Mouse (Mus musculus) midbrain, embryonic 14.5 days (tissue): ENCODE results near the gene Slc7a9. TPM values are rescaled to one million over a fixed set of nuclear protein-coding genes. Genes with fewer than 3 reads are reported as not detected.

ENCODE experiments used
- ATAC-seq: fragments of 200-750 bp; cut with Nextera tagmentation; 2 replicates; pipeline ENCODE4 v1.8.0; 2017; ENCODE audit warnings: moderate number of reproducible peaks, moderate library complexity; ENCODE audit not compliant: low FRiP score, low TSS enrichment
- DNase-seq: peaks from one replicate; pipeline ENCODE4 v3.0.0-alpha.2; 2015
- H3K27ac ChIP-seq: fragments of 300-500 bp; sonication (generic); replicated peaks from 2 replicates; pipeline ENCODE4 v1.5.1; 2014; ENCODE audit warnings: mild to moderate bottlenecking, low read depth, low read length, moderate library complexity
- H3K27me3 ChIP-seq: fragments of 300-500 bp; sonication (generic); 2 replicates; pipeline ENCODE4 v1.6.1; 2014; ENCODE audit warnings: low read length, control low read depth, mixed read lengths; ENCODE audit not compliant: control insufficient read depth, insufficient read depth
- H3K36me3 ChIP-seq: fragments of 300-500 bp; sonication (generic); 2 replicates; pipeline ENCODE4 v1.6.1; 2014; ENCODE audit warnings: low read length, control low read depth; ENCODE audit not compliant: control insufficient read depth, insufficient read depth
- H3K4me1 ChIP-seq: fragments of 300-500 bp; sonication (generic); 2 replicates; pipeline ENCODE4 v1.6.1; 2014; ENCODE audit warnings: mild to moderate bottlenecking, antibody characterized with exemption, low read length, control low read depth; ENCODE audit not compliant: control insufficient read depth, insufficient read depth
- H3K4me2 ChIP-seq: fragments of 300-500 bp; sonication (generic); 2 replicates; pipeline ENCODE4 v1.6.1; 2014; ENCODE audit warnings: mild to moderate bottlenecking, low read length, moderate library complexity
- H3K4me3 ChIP-seq: fragments of 300-500 bp; sonication (generic); replicated peaks from 2 replicates; pipeline ENCODE4 v1.5.1; 2014; ENCODE audit warnings: low read depth, low read length
- H3K9ac ChIP-seq: fragments of 300-500 bp; sonication (generic); replicated peaks from 2 replicates; pipeline ENCODE4 v1.6.1; 2014; ENCODE audit warnings: mild to moderate bottlenecking, low read length, moderate library complexity
- H3K9me3 ChIP-seq: fragments of 300-500 bp; sonication (generic); 2 replicates; pipeline ENCODE4 v1.6.1; 2016; ENCODE audit warnings: low read length, control low read depth, mixed read lengths; ENCODE audit not compliant: control insufficient read depth
- WGBS: fragments of 180-500 bp; shearing (Covaris S2); extraction: QIAGEN DNeasy Blood & Tissue Kit; methylation state at CpG from one replicate; pipeline ENCODE4 v1.1.7; 2014; 5-methylcytosine and 5-hydroxymethylcytosine counted together
- polyA plus RNA-seq: library from polyadenylated mRNA; unstranded; fragments of >200 nt; fragmentation: Nextera tagmentation; extraction: Ambion mirVana; gene quantifications from 2 replicates; pipeline ENCODE4 v1.2.1, GENCODE M21; 2014

The Slc7a9 gene
- polyA plus RNA-seq, 1 experiment from 2014 or later = not detected

- Histone ChIP-seq H3K4me3 (no peak overlapping the region), H3K4me2 (no peak overlapping the region), H3K9ac (no peak overlapping the region), H3K4me1 (no peaks in the 10 kb centered on the region), H3K27ac (no peak overlapping the region), H3K9me3 (no peaks in the 10 kb centered on the region), H3K27me3 (no peaks in the 10 kb centered on the region), H3K36me3 (no peaks in the 10 kb centered on the region)
- DNase-seq = no peak
- WGBS = 36% methylated on average over 4 of the region's 4 CpGs
- no peak for ATAC-seq
Observed at GRCm38 (mm10) chr7:35447501-35447900, 1.1 kb upstream of the Slc7a9 start.

- ATAC-seq = no peak
- Histone ChIP-seq H3K9ac (no peak overlapping the region), H3K27ac (no peak overlapping the region), H3K27me3 (no peaks in the 10 kb centered on the region), H3K4me2 (no peak overlapping the region), H3K36me3 (no peaks in the 10 kb centered on the region), H3K4me1 (no peaks in the 10 kb centered on the region), H3K4me3 (no peak overlapping the region), H3K9me3 (no peaks in the 10 kb centered on the region)
- WGBS = 83% methylated on average over 7 of the region's 7 CpGs
- DNase-seq = no peak
Observed at GRCm38 (mm10) chr7:35448867-35449266, 271 bp downstream of the Slc7a9 start.

GRCm38 (mm10) chr7:35456091-35456814, 7.7 kb downstream of the Slc7a9 start:
- H3K4me1 ChIP-seq = no peaks in the 10 kb centered on the region
- ATAC-seq (no peak), DNase-seq (no peak)
- no peak overlapping the region for H3K4me3 ChIP-seq
- no peaks in the 10 kb centered on the region for H3K36me3 ChIP-seq
- no peak overlapping the region for H3K4me2 ChIP-seq
- no peak overlapping the region for H3K27ac ChIP-seq
- H3K9me3 ChIP-seq = no peaks in the 10 kb centered on the region
- WGBS = 77% methylated on average over 4 of the region's 4 CpGs
- no peak overlapping the region for H3K9ac ChIP-seq
- H3K27me3 ChIP-seq = no peaks in the 10 kb centered on the region

- no peaks in the 10 kb centered on the region for H3K9me3 ChIP-seq
- H3K4me3 ChIP-seq = no peak overlapping the region
- no peak for DNase-seq
- no peaks in the 10 kb centered on the region for H3K27me3 ChIP-seq
- no peak overlapping the region for H3K9ac ChIP-seq
- no peaks in the 10 kb centered on the region for H3K4me1 ChIP-seq
- 88% methylated on average over 4 of the region's 4 CpGs for WGBS
- no peak for ATAC-seq
- no peaks in the 10 kb centered on the region for H3K36me3 ChIP-seq
- no peak overlapping the region for H3K27ac ChIP-seq
- H3K4me2 ChIP-seq = no peak overlapping the region
Observed at GRCm38 (mm10) chr7:35460971-35461370, 12.4 kb downstream of the Slc7a9 start.

- Histone ChIP-seq H3K27ac (no peak overlapping the region), H3K9me3 (no peaks in the 10 kb centered on the region), H3K27me3 (no peaks in the 10 kb centered on the region), H3K4me2 (no peak overlapping the region), H3K4me3 (no peak overlapping the region), H3K9ac (no peak overlapping the region), H3K4me1 (no peaks in the 10 kb centered on the region), H3K36me3 (no peaks in the 10 kb centered on the region)
- ATAC-seq (no peak), DNase-seq (no peak)
- WGBS = 98% methylated on average over 5 of the region's 5 CpGs
Observed at GRCm38 (mm10) chr7:35465027-35465426, 16.4 kb downstream of the Slc7a9 start.

GRCm38 (mm10) chr7:35467856-35468255, 19.3 kb downstream of the Slc7a9 start:
- no peaks in the 10 kb centered on the region for H3K9me3 ChIP-seq
- H3K4me3 ChIP-seq = no peak overlapping the region
- H3K4me1 ChIP-seq = no peaks in the 10 kb centered on the region
- H3K9ac ChIP-seq = no peak overlapping the region
- H3K27me3 ChIP-seq = no peaks in the 10 kb centered on the region
- DNase-seq (no peak), ATAC-seq (no peak)
- 73% methylated on average over 2 of the region's 2 CpGs for WGBS
- no peak overlapping the region for H3K4me2 ChIP-seq
- H3K27ac ChIP-seq = no peak overlapping the region
- H3K36me3 ChIP-seq = no peaks in the 10 kb centered on the region

- H3K4me2 ChIP-seq = no peak overlapping the region
- WGBS = 46% methylated on average over 4 of the region's 4 CpGs
Observed at GRCm38 (mm10) chr7:35470794-35471193, 22.2 kb downstream of the Slc7a9 start.

GRCm38 (mm10) chr7:35476457-35476856, 27.9 kb downstream of the Slc7a9 start:
- no peaks in the 10 kb centered on the region for H3K9me3 ChIP-seq
- no peak overlapping the region for H3K27ac ChIP-seq
- H3K4me2 ChIP-seq = no peak overlapping the region
- no peak for ATAC-seq
- no peaks in the 10 kb centered on the region for H3K36me3 ChIP-seq
- 87% methylated on average over 2 of the region's 2 CpGs for WGBS
- DNase-seq = no peak
- no peak overlapping the region for H3K4me3 ChIP-seq
- H3K27me3 ChIP-seq = no peaks in the 10 kb centered on the region
- H3K4me1 ChIP-seq = no peaks in the 10 kb centered on the region
- H3K9ac ChIP-seq = no peak overlapping the region

More at GRCm38 (mm10) chr7:35470794-35471193, 22.2 kb downstream of the Slc7a9 start:
- no peak for ATAC-seq
- H3K27ac ChIP-seq = no peak overlapping the region
- no peaks in the 10 kb centered on the region for H3K9me3 ChIP-seq
- no peak for DNase-seq
- H3K36me3 ChIP-seq = no peaks in the 10 kb centered on the region
- no peak overlapping the region for H3K9ac ChIP-seq
- H3K4me3 ChIP-seq = no peak overlapping the region
- H3K27me3 ChIP-seq = no peaks in the 10 kb centered on the region
- H3K4me1 ChIP-seq = no peaks in the 10 kb centered on the region

GRCm38 (mm10) chr7:35485126-35485525, 36.5 kb downstream of the Slc7a9 start:
- Histone ChIP-seq H3K9me3 (no peaks in the 10 kb centered on the region), H3K4me1 (no peaks in the 10 kb centered on the region), H3K36me3 (no peaks in the 10 kb centered on the region), H3K4me2 (no peak overlapping the region), H3K27me3 (no peaks in the 10 kb centered on the region), H3K27ac (no peak overlapping the region), H3K4me3 (no peak overlapping the region), H3K9ac (no peak overlapping the region)
- 88% methylated on average over 2 of the region's 2 CpGs for WGBS
- no peak for ATAC-seq
- DNase-seq = no peak
